Comparison of ENCODE assay signal across 20 mouse cellular contexts in genomic region chr1:66263220-66263619, GRCm38 (mm10).
A peak's percentile ranks its signal among the peaks of the same experiment; 100 is the strongest.
DNase-seq lines count a peak whose midpoint lies in the region; ATAC-seq lines count a peak whose summit lies in the region.
"Had no signal": no experiment of that assay in that cellular context is flagged by ENCODE, and none has a peak within 500 bp of the region (broad histone marks: within the 10 kb centered on the region; RNA-seq: fewer than 3 reads in every experiment).

No protein-coding gene starts in this region.

- H3K4me1 ChIP-seq in hindbrain, embryonic 12.5 days, result 0 out of 2 replicates have a peak, but pooled peaks cover 10% of the 10 kb centered on the region
- H3K4me1 ChIP-seq in hindbrain, embryonic 10.5 days (replicated peaks), result peaks cover 17% of the 10 kb centered on the region
- H3K4me1 ChIP-seq in neural tube, embryonic 11.5 days (ENCODE audit: control insufficient read depth, insufficient read depth, low read length), result no peaks in the 10 kb centered on the region
- 0 out of 2 replicates have a peak, but pooled peaks cover 5% of the 10 kb centered on the region for H3K4me1 ChIP-seq in neural tube, embryonic 15.5 days
- peaks cover 23% of the 10 kb centered on the region for H3K4me1 ChIP-seq in neural tube, embryonic 13.5 days (replicated peaks)
- H3K4me1 ChIP-seq: embryonic facial prominence, embryonic 15.5 days; heart, embryonic 10.5 days had no signal

- no peaks in the 10 kb centered on the region for H3K36me3 ChIP-seq in hindbrain, embryonic 12.5 days
- no peaks in the 10 kb centered on the region for H3K36me3 ChIP-seq in hindbrain, embryonic 10.5 days
- no peaks in the 10 kb centered on the region for H3K36me3 ChIP-seq in neural tube, embryonic 11.5 days (ENCODE audit: control insufficient read depth, insufficient read depth, low read length)
- H3K36me3 ChIP-seq in neural tube, embryonic 15.5 days, result no peaks in the 10 kb centered on the region
- no peaks in the 10 kb centered on the region for H3K36me3 ChIP-seq in neural tube, embryonic 13.5 days
- H3K36me3 ChIP-seq: embryonic facial prominence, embryonic 15.5 days; forebrain, embryonic 10.5 days; heart, embryonic 10.5 days had no signal

- no peak for DNase-seq in hindbrain, embryonic 10.5 days (ENCODE audit: low spot score)
- no peak for DNase-seq in neural tube, embryonic 11.5 days (ENCODE audit: low spot score)
- DNase-seq in embryo, embryonic 9.5 days (ENCODE audit: extremely low spot score), result no peak
- DNase-seq: adrenal gland, adult 2 months; adrenal gland, postnatal 25 days; cerebellum, adult 2 months; cerebellum, postnatal 10 days; gastrocnemius, postnatal 10 days; heart, adult 18-20 months; heart, postnatal 10 days; heart, postnatal 4 days had no signal

- 50% methylated on average over 3 of the region's 3 CpGs for WGBS in hindbrain, embryonic 12.5 days
- WGBS in hindbrain, embryonic 10.5 days, result 79% methylated on average over 3 of the region's 3 CpGs
- 58% methylated on average over 3 of the region's 3 CpGs for WGBS in neural tube, embryonic 11.5 days
- 24% methylated on average over 3 of the region's 3 CpGs for WGBS in neural tube, embryonic 15.5 days
- WGBS in neural tube, embryonic 13.5 days, result 28% methylated on average over 3 of the region's 3 CpGs

- peak; percentile 59 for ATAC-seq in hindbrain, embryonic 12.5 days (ENCODE audit: low FRiP score)
- ATAC-seq in neural tube, embryonic 11.5 days (ENCODE audit: insufficient read depth, low FRiP score, low TSS enrichment), result peak; percentile 29; the same call in 1 of the 2 replicates
- no peak for ATAC-seq in neural tube, embryonic 15.5 days (ENCODE audit: low FRiP score)
- ATAC-seq in neural tube, embryonic 13.5 days (ENCODE audit: low read depth), result peak; percentile 55; the same call in 1 of the 2 replicates
- ATAC-seq: inflammation-experienced regulatory T-cells, adult 6 months; intestine, postnatal 0 days had no signal

- no peak overlapping the region for H3K27ac ChIP-seq in hindbrain, embryonic 12.5 days
- H3K27ac ChIP-seq in hindbrain, embryonic 10.5 days, result no peak overlapping the region
- no peak overlapping the region for H3K27ac ChIP-seq in neural tube, embryonic 11.5 days (ENCODE audit: low read depth, low read length)
- no peak overlapping the region for H3K27ac ChIP-seq in neural tube, embryonic 15.5 days (replicated peaks)
- no peak overlapping the region for H3K27ac ChIP-seq in neural tube, embryonic 13.5 days (replicated peaks)
- H3K27ac ChIP-seq: embryonic facial prominence, embryonic 15.5 days; forebrain, embryonic 10.5 days; heart, embryonic 10.5 days had no signal

- H3K9ac ChIP-seq in hindbrain, embryonic 12.5 days, result no peak overlapping the region
- no peak overlapping the region for H3K9ac ChIP-seq in neural tube, embryonic 11.5 days (ENCODE audit: low read length)
- H3K9ac ChIP-seq in neural tube, embryonic 15.5 days (replicated peaks), result no peak overlapping the region
- no peak overlapping the region for H3K9ac ChIP-seq in neural tube, embryonic 13.5 days
- H3K9ac ChIP-seq: embryonic facial prominence, embryonic 15.5 days had no signal

- H3K4me3 ChIP-seq in hindbrain, embryonic 12.5 days, result no peak overlapping the region
- H3K4me3 ChIP-seq in hindbrain, embryonic 10.5 days, result no peak overlapping the region
- no peak overlapping the region for H3K4me3 ChIP-seq in neural tube, embryonic 11.5 days (ENCODE audit: low read depth, low read length)
- no peak overlapping the region for H3K4me3 ChIP-seq in neural tube, embryonic 15.5 days (replicated peaks)
- no peak overlapping the region for H3K4me3 ChIP-seq in neural tube, embryonic 13.5 days
- H3K4me3 ChIP-seq: embryonic facial prominence, embryonic 15.5 days; erythroblast, embryonic 14.5 days; forebrain, embryonic 10.5 days; heart, embryonic 10.5 days had no signal

- no peaks in the 10 kb centered on the region for H3K27me3 ChIP-seq in hindbrain, embryonic 12.5 days
- no peaks in the 10 kb centered on the region for H3K27me3 ChIP-seq in hindbrain, embryonic 10.5 days (ENCODE audit: insufficient read depth, poor library complexity, severe bottlenecking)
- H3K27me3 ChIP-seq in neural tube, embryonic 11.5 days (ENCODE audit: control insufficient read depth, insufficient read depth, low read length), result no peaks in the 10 kb centered on the region
- no peaks in the 10 kb centered on the region for H3K27me3 ChIP-seq in neural tube, embryonic 15.5 days (replicated peaks)
- H3K27me3 ChIP-seq in neural tube, embryonic 13.5 days, result no peaks in the 10 kb centered on the region
- H3K27me3 ChIP-seq: embryonic facial prominence, embryonic 15.5 days had no signal

- H3K4me2 ChIP-seq in hindbrain, embryonic 12.5 days (replicated peaks), result no peak overlapping the region
- H3K4me2 ChIP-seq in neural tube, embryonic 11.5 days (ENCODE audit: low read depth), result no peak overlapping the region
- no peak overlapping the region for H3K4me2 ChIP-seq in neural tube, embryonic 15.5 days
- no peak overlapping the region for H3K4me2 ChIP-seq in neural tube, embryonic 13.5 days
- H3K4me2 ChIP-seq: embryonic facial prominence, embryonic 15.5 days had no signal

- no peaks in the 10 kb centered on the region for H3K9me3 ChIP-seq in hindbrain, embryonic 12.5 days (replicated peaks)
- no peaks in the 10 kb centered on the region for H3K9me3 ChIP-seq in hindbrain, embryonic 10.5 days
- no peaks in the 10 kb centered on the region for H3K9me3 ChIP-seq in neural tube, embryonic 11.5 days (ENCODE audit: control insufficient read depth, low read length)
- no peaks in the 10 kb centered on the region for H3K9me3 ChIP-seq in neural tube, embryonic 15.5 days (replicated peaks)
- H3K9me3 ChIP-seq in neural tube, embryonic 13.5 days, result no peaks in the 10 kb centered on the region
- H3K9me3 ChIP-seq: embryonic facial prominence, embryonic 15.5 days; forebrain, embryonic 10.5 days; heart, embryonic 10.5 days had no signal
